Mouse (Mus musculus): ENCODE data around the gene Gm39566. TPM values are rescaled to one million over a fixed set of nuclear protein-coding genes. Genes with fewer than 3 reads are reported as not detected.
A peak's percentile ranks its signal among the peaks of the same experiment; 100 is the strongest.
"Not testable (repeated sequence)": the region's sequence is repeated elsewhere in the genome, so short reads cannot be mapped to it uniquely, and the experiment has no call there.

The Gm39566 gene
- not detected in 2 replicates for polyA plus RNA-seq (2015; fragmentation: Nextera tagmentation; extraction: Ambion mirVana)

DNA sequence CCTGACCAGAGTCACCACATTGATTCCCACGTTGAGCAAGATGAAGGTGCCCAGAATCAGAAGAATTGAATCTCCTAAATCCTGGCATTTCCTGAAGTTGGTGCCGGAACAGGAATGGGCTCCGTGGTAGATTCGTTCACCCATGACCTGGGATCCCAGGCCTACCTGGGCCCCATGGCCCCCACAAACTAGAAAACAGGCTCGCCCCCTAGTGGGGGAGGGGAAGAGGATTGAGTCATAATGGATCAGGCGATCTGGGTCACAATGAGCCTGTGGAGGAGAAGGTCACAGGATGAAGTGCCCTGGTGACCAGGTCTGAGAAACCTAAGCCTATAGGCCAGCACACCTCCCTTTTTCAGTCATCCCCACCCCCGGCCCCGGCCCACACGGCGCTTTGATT lies at the start of gene Gm39566:
Gene Gm39566 (minus strand): TSS at position 144 of the 400 bp plus-strand sequence.
- H3K4me2 ChIP-seq (ENCODE audit: low read length), result no peak within 1 kb of the TSS
- H3K4me1 ChIP-seq (ENCODE audit: control insufficient read depth, insufficient read depth, low read depth, low read length), result no peaks in the 10 kb centered on the region
- no peak for ATAC-seq
- H3K9me3 ChIP-seq (ENCODE audit: control insufficient read depth, low read length), result peaks cover 9% of the 10 kb centered on the region
- no peaks in the 10 kb centered on the region for H3K36me3 ChIP-seq (ENCODE audit: control insufficient read depth, insufficient read depth, low read length)
- no peak within 1 kb of the TSS for H3K4me3 ChIP-seq (ENCODE audit: low read length)
- no peak within 1 kb of the TSS for H3K9ac ChIP-seq (ENCODE audit: low read depth, low read length)
- no peaks in the 10 kb centered on the region for H3K27me3 ChIP-seq (replicated peaks; ENCODE audit: control insufficient read depth, insufficient read depth, low read length)
- WGBS, result 69% methylated on average over 10 of the region's 10 CpGs
- no peak within 1 kb of the TSS for H3K27ac ChIP-seq (ENCODE audit: low read depth, low read length)

DNA sequence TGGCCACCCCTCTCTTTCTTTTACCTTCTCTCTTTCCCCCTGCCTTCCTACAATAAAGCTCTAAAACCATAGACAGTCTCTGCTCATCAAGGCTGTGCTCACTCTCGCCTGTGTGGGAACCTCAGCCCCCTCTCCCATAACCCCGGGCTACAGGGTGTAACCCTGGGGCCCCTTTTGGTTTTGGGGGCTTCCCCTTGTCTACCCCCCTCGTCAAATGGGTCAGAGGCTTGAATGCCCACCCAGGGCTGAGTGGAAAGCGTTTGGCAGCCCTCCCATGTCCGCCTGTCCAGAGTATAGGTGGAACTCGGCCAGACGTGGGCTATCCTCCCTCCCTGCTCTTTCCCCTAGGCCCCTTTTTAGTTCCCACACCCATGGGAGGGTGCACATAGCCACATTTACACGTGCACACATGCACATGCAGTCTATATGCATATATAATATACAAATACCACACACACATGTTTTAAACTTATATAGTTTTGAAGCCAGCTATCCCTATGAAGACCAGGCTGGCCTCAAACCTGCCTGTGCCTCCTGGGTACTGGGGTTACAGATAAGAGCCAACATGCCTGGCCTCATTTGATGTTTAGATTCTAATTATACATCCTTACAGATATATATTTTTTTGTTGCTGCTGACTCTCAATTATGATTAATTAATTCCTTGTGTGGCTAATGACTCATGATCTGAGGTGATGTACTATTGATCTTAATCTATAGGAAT lies 49.2 kb upstream of the Gm39566 start:
- WGBS, result 50% methylated on average over 8 of the region's 8 CpGs
- no peak for ATAC-seq
- H3K4me2 ChIP-seq (ENCODE audit: low read length), result no peak overlapping the region

DNA sequence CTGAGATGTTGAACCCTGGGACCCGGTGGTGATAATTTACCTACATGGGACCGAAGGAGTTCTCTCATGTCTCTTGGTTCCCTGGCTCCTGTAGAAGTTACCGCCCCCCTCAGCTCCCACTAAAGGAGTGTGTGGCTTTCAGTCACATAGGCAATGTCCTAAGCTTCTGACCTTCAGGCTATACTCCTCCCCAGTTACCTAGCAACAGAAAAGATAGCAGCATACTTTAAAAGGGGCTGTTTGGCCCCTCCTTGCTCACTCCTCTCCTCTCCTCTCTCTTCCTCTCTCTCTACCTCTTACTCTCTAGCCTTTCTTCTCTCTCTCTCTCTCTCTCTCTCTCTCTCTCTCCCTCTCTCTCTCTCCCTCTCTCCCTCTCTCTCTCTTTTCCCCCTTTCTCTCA lies 48.6 kb upstream of the Gm39566 start:
- not testable (repeated sequence) for H3K9ac ChIP-seq (ENCODE audit: low read depth, low read length); H3K9me3 ChIP-seq (ENCODE audit: control insufficient read depth, low read length); ATAC-seq; H3K27ac ChIP-seq (ENCODE audit: low read depth, low read length); H3K4me3 ChIP-seq (ENCODE audit: low read length); H3K4me1 ChIP-seq (ENCODE audit: control insufficient read depth, insufficient read depth, low read depth, low read length); H3K27me3 ChIP-seq (replicated peaks; ENCODE audit: control insufficient read depth, insufficient read depth, low read length); H3K4me2 ChIP-seq (ENCODE audit: low read length); H3K36me3 ChIP-seq (ENCODE audit: control insufficient read depth, insufficient read depth, low read length)
- WGBS, result 74% methylated on average over 3 of the region's 3 CpGs

More for the DNA sequence above, 49.2 kb upstream of the Gm39566 start:
- H3K27ac ChIP-seq (ENCODE audit: low read depth, low read length), result no peak overlapping the region
- H3K4me3 ChIP-seq (ENCODE audit: low read length), result no peak overlapping the region
- no peaks in the 10 kb centered on the region; the same call in 1 of the 2 replicates for H3K27me3 ChIP-seq (replicated peaks; ENCODE audit: control insufficient read depth, insufficient read depth, low read length)
- no peaks in the 10 kb centered on the region for H3K36me3 ChIP-seq (ENCODE audit: control insufficient read depth, insufficient read depth, low read length)
- no peak overlapping the region for H3K9ac ChIP-seq (ENCODE audit: low read depth, low read length)
- H3K4me1 ChIP-seq (ENCODE audit: control insufficient read depth, insufficient read depth, low read depth, low read length), result no peaks in the 10 kb centered on the region
- H3K9me3 ChIP-seq (ENCODE audit: control insufficient read depth, low read length), result no peaks in the 10 kb centered on the region

DNA sequence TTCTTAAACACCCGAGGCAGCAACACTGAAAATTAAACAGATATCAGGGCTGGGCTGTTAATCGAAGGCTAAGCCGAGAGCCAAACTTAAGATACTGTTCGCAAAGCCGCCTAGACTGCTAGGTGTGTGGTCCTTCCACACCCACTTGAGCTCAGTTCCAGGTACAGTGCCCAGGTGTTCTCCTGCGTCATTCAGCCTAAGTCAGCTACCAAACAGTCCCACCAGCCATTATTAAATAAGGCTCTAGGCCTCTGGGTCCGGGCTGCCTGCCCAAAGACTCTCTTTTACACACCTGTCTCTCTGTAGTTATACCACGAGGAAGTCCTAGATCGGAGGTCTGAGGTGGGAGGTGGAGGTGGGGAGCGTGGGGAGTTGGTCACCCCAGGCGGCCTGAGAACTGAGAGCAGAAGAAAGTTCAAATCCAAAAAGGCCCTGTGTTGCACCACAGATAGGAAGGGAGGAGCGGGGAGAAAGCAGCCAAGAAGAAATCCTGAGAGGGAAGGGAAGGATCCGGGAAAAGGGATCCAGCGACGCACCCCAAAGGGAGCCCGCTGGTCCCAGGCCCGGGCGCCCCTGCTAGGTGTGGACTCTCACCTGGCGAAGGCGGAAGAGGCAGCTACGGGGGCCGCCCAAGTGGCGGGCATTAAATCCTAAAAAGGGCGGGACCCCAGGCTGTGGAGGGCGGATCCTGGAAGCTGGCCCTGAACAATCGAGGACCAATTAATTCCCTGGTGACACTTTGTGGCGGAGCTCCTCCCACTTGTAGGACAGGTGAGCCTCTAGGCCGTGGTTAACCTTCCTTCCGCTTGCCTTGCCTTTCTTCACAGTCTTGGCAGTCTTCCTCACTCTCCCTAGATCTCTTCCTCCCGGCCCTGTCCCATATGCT lies 43.3 kb upstream of the Gm39566 start, which contains the start of gene Tnk1:
Gene Tnk1 (minus strand): TSS at position 618 of the 886 bp plus-strand sequence.
- ATAC-seq, result no peak
- 24% methylated on average over 30 of the region's 30 CpGs for WGBS
- Histone ChIP-seq H3K36me3 (ENCODE audit: control insufficient read depth, insufficient read depth, low read length) (no peaks in the 10 kb centered on the region), H3K9ac (ENCODE audit: low read depth, low read length) (no peak within 1 kb of the TSS), H3K9me3 (ENCODE audit: control insufficient read depth, low read length) (no peaks in the 10 kb centered on the region), H3K4me3 (ENCODE audit: low read length) (no peak within 1 kb of the TSS), H3K4me2 (ENCODE audit: low read length) (no peak within 1 kb of the TSS), H3K4me1 (ENCODE audit: control insufficient read depth, insufficient read depth, low read depth, low read length) (no peaks in the 10 kb centered on the region), H3K27ac (ENCODE audit: low read depth, low read length) (no peak within 1 kb of the TSS), H3K27me3 (replicated peaks; ENCODE audit: control insufficient read depth, insufficient read depth, low read length) (0 out of 2 replicates have a peak, but pooled peaks cover 6% of the 10 kb centered on the region)

DNA sequence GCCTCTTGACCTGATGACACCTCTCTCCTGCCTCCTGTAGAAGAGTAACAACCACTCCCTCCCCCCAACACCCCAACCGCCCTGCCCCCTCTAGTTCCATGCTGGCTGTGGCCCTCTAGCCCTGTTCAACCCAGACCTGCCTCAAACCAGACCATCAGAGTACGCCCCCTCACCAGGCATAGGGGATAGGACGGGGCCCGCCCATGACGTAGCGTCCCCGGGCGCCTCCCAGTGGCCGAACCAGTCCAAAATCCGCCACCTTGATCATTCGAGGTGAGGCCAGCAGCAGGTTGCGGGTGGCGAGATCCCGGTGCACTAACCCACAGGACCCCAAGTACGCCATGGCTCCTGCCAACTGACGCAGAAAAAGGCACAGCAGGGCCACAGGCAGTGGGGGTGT lies 40.2 kb upstream of the Gm39566 start:
- Histone ChIP-seq H3K27me3 (replicated peaks; ENCODE audit: control insufficient read depth, insufficient read depth, low read length) (0 out of 2 replicates have a peak, but pooled peaks cover 6% of the 10 kb centered on the region), H3K27ac (ENCODE audit: low read depth, low read length) (no peak overlapping the region), H3K36me3 (ENCODE audit: control insufficient read depth, insufficient read depth, low read length) (peaks cover 10% of the 10 kb centered on the region; the same call in 1 of the 2 replicates), H3K9me3 (ENCODE audit: control insufficient read depth, low read length) (no peaks in the 10 kb centered on the region), H3K4me3 (ENCODE audit: low read length) (no peak overlapping the region), H3K4me1 (ENCODE audit: control insufficient read depth, insufficient read depth, low read depth, low read length) (no peaks in the 10 kb centered on the region), H3K4me2 (ENCODE audit: low read length) (no peak overlapping the region), H3K9ac (ENCODE audit: low read depth, low read length) (no peak overlapping the region)
- 18% methylated on average over 16 of the region's 16 CpGs for WGBS
- peak; percentile 40; the same call in 1 of the 2 replicates for ATAC-seq

DNA sequence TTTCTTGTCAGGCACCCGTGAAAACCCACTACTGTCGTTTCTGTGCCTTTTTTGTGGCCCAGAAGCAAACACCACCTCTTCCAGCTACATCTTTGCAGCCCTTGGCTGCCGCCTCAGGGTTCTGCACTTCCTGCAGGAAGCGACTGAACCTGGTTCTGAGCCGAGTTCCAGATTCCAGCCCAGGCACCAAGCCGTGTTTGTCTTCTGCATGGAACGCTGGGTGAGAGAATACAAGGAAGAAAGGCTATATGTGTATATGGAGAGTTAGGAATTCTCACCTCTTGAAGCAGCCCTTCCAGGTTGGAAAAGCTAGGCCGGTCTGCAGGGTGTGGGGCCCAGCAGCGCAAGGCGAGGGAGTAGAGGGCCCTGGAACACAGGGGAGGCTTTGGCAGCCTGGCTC lies 39.6 kb upstream of the Gm39566 start:
- H3K4me3 ChIP-seq (ENCODE audit: low read length), result no peak overlapping the region
- ATAC-seq, result no peak
- 0 out of 2 replicates have a peak, but pooled peaks cover 6% of the 10 kb centered on the region for H3K27me3 ChIP-seq (replicated peaks; ENCODE audit: control insufficient read depth, insufficient read depth, low read length)
- no peak overlapping the region for H3K27ac ChIP-seq (ENCODE audit: low read depth, low read length)
- H3K4me1 ChIP-seq (ENCODE audit: control insufficient read depth, insufficient read depth, low read depth, low read length), result no peaks in the 10 kb centered on the region
- H3K9me3 ChIP-seq (ENCODE audit: control insufficient read depth, low read length), result no peaks in the 10 kb centered on the region
- H3K9ac ChIP-seq (ENCODE audit: low read depth, low read length), result no peak overlapping the region
- H3K36me3 ChIP-seq (ENCODE audit: control insufficient read depth, insufficient read depth, low read length), result peaks cover 17% of the 10 kb centered on the region
- WGBS, result 87% methylated on average over 10 of the region's 10 CpGs
- no peak overlapping the region for H3K4me2 ChIP-seq (ENCODE audit: low read length)

DNA sequence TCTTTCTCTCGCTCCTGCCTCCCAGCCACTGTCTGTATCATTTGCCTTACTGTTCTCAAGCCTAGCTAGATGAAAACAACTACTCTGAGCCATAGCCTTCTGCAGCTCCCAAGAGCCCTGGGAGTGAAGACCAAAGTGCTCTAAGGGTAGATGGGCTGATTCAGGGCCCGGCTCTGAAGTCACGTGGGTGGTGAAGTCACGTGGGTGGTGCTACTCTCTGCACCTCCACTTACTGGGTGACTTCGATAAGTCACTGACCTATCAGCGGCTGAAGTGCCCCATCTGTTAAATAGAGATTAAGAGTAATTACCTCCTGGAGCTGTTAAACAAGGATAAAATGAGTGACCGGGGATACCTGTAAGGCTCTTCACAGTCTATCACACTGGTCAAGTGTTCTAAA lies 38.9 kb upstream of the Gm39566 start:
- Histone ChIP-seq H3K27ac (ENCODE audit: low read depth, low read length) (no peak overlapping the region), H3K27me3 (replicated peaks; ENCODE audit: control insufficient read depth, insufficient read depth, low read length) (0 out of 2 replicates have a peak, but pooled peaks cover 3% of the 10 kb centered on the region), H3K4me3 (ENCODE audit: low read length) (no peak overlapping the region), H3K9me3 (ENCODE audit: control insufficient read depth, low read length) (no peaks in the 10 kb centered on the region), H3K36me3 (ENCODE audit: control insufficient read depth, insufficient read depth, low read length) (peaks cover 17% of the 10 kb centered on the region), H3K9ac (ENCODE audit: low read depth, low read length) (no peak overlapping the region), H3K4me2 (ENCODE audit: low read length) (no peak overlapping the region), H3K4me1 (ENCODE audit: control insufficient read depth, insufficient read depth, low read depth, low read length) (no peaks in the 10 kb centered on the region)
- no peak for ATAC-seq
- WGBS, result 65% methylated on average over 7 of the region's 7 CpGs

DNA sequence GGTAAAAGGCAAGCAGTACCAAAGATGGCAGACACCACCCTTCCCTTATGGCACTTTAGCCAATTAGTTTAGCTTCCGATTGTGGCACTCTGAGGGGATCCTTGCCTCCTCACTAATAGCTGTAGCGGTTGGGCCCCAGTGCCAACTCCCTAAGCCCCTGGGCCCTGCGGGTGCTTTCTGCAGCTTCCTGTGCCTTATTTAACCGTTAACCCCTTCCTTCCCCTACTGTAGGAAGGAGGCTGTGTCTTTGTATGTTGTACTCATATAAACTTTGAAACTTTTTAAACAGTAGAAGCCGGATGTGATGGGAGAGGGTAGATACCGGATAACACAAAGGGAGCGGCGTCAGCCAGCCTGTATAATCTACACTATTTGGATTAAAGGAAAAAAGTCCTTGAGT lies 35.7 kb upstream of the Gm39566 start:
- H3K4me2 ChIP-seq (ENCODE audit: low read length), result no peak overlapping the region
- WGBS, result 69% methylated on average over 8 of the region's 8 CpGs
- H3K27ac ChIP-seq (ENCODE audit: low read depth, low read length), result no peak overlapping the region
- no peak overlapping the region for H3K4me3 ChIP-seq (ENCODE audit: low read length)
- H3K4me1 ChIP-seq (ENCODE audit: control insufficient read depth, insufficient read depth, low read depth, low read length), result peaks cover 13% of the 10 kb centered on the region
- H3K36me3 ChIP-seq (ENCODE audit: control insufficient read depth, insufficient read depth, low read length), result peaks cover 20% of the 10 kb centered on the region
- no peak for ATAC-seq
- H3K9me3 ChIP-seq (ENCODE audit: control insufficient read depth, low read length), result no peaks in the 10 kb centered on the region
- no peak overlapping the region for H3K9ac ChIP-seq (ENCODE audit: low read depth, low read length)
- no peaks in the 10 kb centered on the region for H3K27me3 ChIP-seq (replicated peaks; ENCODE audit: control insufficient read depth, insufficient read depth, low read length)

DNA sequence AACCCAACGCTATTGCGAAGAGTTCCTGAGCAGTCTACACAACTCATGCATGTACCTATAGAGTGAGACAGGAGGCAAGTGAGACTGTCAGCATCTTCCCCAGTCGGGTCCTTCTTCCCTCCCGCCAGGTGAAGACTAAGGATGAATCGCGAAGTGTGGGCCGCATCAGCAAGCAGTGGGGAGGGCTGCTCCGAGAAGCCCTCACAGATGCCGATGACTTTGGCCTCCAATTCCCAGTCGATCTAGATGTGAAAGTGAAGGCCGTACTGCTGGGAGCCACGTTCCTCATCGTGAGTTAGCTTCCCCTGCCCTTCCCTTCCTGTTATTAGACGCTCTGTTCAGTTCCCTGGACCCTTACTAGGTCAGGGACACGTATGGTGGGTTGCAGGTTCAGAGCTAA lies 34.8 kb upstream of the Gm39566 start:
- Histone ChIP-seq H3K36me3 (ENCODE audit: control insufficient read depth, insufficient read depth, low read length) (peaks cover 20% of the 10 kb centered on the region), H3K27ac (ENCODE audit: low read depth, low read length) (no peak overlapping the region), H3K4me2 (ENCODE audit: low read length) (no peak overlapping the region), H3K4me3 (ENCODE audit: low read length) (no peak overlapping the region), H3K27me3 (replicated peaks; ENCODE audit: control insufficient read depth, insufficient read depth, low read length) (no peaks in the 10 kb centered on the region), H3K9me3 (ENCODE audit: control insufficient read depth, low read length) (no peaks in the 10 kb centered on the region), H3K4me1 (ENCODE audit: control insufficient read depth, insufficient read depth, low read depth, low read length) (peaks cover 18% of the 10 kb centered on the region), H3K9ac (ENCODE audit: low read depth, low read length) (no peak overlapping the region)
- ATAC-seq, result no peak
- WGBS, result 94% methylated on average over 15 of the region's 15 CpGs

Measured in hindbrain, embryonic 16.5 days (tissue).